Mouse (Mus musculus): ENCODE measurements around the gene Ifrd2. TPM values are rescaled to one million over a fixed set of nuclear protein-coding genes. Genes with fewer than 3 reads are reported as not detected.

The Ifrd2 gene
- total RNA-seq, 2 experiments from 2014 or later = 37.4 to 40.9 TPM

DNA sequence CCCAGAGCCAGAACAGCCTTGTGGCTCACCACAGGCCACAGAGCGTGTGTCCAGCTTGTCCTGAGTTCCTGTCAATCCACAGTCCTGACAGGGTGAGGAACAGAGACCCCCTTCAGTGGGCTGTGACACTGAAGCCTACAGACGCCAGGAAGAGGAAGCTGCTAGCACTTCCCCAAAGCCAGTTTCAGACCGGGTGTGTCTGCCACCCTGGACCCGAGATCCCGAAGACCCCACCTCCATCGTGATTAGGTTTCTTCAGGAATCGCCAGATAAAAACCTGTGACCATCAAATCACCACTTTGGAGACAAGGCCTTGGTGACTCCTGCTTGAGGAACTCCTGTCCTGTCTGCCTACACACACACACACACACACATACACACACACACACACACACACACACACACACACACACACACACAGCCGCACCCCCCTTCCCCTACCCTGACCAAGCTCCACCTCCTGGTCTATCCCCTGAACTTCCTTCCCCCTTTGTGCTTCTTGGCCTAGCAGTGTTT lies 52.9 kb downstream of the Ifrd2 start:
- no peak for DNase-seq

GRCm38 (mm10) chr9:107641666-107642065 lies 54.2 kb downstream of the Ifrd2 start:
- DNase-seq = no peak

Other genes starting within 250 kb of the Ifrd2 start
- gene Hemk1, start 249.3 kb upstream of the Ifrd2 start, total RNA-seq (2021) = 10 to 100 TPM; 24.1 to 33.5 TPM
- 10 to 100 TPM in 1 of 2 experiments, 1 to 10 TPM in 1; 4.0 to 10.9 TPM for gene 6430571L13Rik, start 247.0 kb upstream of the Ifrd2 start, total RNA-seq (2021)
- 1 to 10 TPM; 4.1 to 4.7 TPM for gene Cacna2d2, start 188.0 kb upstream of the Ifrd2 start, total RNA-seq (2021)
- 10 to 100 TPM; 31.4 to 37.6 TPM for gene Tmem115, start 53.7 kb upstream of the Ifrd2 start, total RNA-seq (2021)
- 10 to 100 TPM; 15.4 to 16.1 TPM for gene Cyb561d2, start 45.4 kb upstream of the Ifrd2 start, total RNA-seq (2021)
- 10 to 100 TPM; 19.2 to 21.3 TPM for gene Nprl2, start 45.4 kb upstream of the Ifrd2 start, total RNA-seq (2021)
- gene Zmynd10, start 40.3 kb upstream of the Ifrd2 start, total RNA-seq (2021) = not detected
- gene Rassf1, start 36.1 kb upstream of the Ifrd2 start, total RNA-seq (2021) = 10 to 100 TPM; 23.6 to 27.7 TPM
- gene Tusc2, start 24.4 kb upstream of the Ifrd2 start, total RNA-seq (2021) = 10 to 100 TPM; 35.2 to 35.4 TPM
- gene Hyal2, start 19.7 kb upstream of the Ifrd2 start, total RNA-seq (2021) = 10 to 100 TPM; 40.2 to 47.6 TPM
- gene Hyal1, start 10.7 kb upstream of the Ifrd2 start, total RNA-seq (2021) = 1 to 10 TPM; 8.9 to 9.3 TPM
- 10 to 100 TPM; 17.7 to 20.6 TPM for gene Naa80, start 8.8 kb upstream of the Ifrd2 start, total RNA-seq (2021)
- 1 to 10 TPM; 1.0 to 1.2 TPM for gene Hyal3, start 6.8 kb upstream of the Ifrd2 start, total RNA-seq (2021)
- gene Sema3b, start 21.6 kb downstream of the Ifrd2 start, total RNA-seq (2021) = 10 to 100 TPM in 1 of 2 experiments, 1 to 10 TPM in 1; 9.5 to 13.2 TPM
- gene Gnai2, start 47.7 kb downstream of the Ifrd2 start, total RNA-seq (2021) = 100 to 1,000 TPM; 292 to 327 TPM
- gene Slc38a3, start 81.9 kb downstream of the Ifrd2 start, total RNA-seq (2021) = 10 to 100 TPM; 42.0 to 95.1 TPM
- gene Gnat1, start 92.1 kb downstream of the Ifrd2 start, total RNA-seq (2021) = under 1 TPM; 0.33 to 0.42 TPM
- 10 to 100 TPM; 20.2 to 24.8 TPM for gene Sema3f, start 122.8 kb downstream of the Ifrd2 start, total RNA-seq (2021)
- gene Rbm5, start 183.4 kb downstream of the Ifrd2 start, total RNA-seq (2021) = 100 to 1,000 TPM in 1 of 2 experiments, 10 to 100 TPM in 1; 97.7 to 131 TPM